Mouse (Mus musculus): ENCODE measurements around the gene Eif4g2. TPM values are rescaled to one million over a fixed set of nuclear protein-coding genes. Genes with fewer than 3 reads are reported as not detected.

The Eif4g2 gene
- polyA plus RNA-seq (2014; fragmentation: Nextera tagmentation; extraction: Ambion mirVana): 669 and 674 TPM in 2 replicates

- H3K4me3 ChIP-seq (ENCODE audit: control insufficient read depth in 1 of 2, insufficient read depth in 1 of 2, low read depth in 1 of 2, low read length in 2 of 2): peak within 1 kb of the TSS; percentile 74 to 92
- peak within 1 kb of the TSS; percentile 99 for H3K27ac ChIP-seq (replicated peaks in 1 of 2; ENCODE audit: control insufficient read depth in 1 of 2, insufficient read depth in 1 of 2, low read depth in 2 of 2, low read length in 2 of 2)
- peak within 1 kb of the TSS; percentile 81 for H3K4me2 ChIP-seq (ENCODE audit: low read length)
- peak; percentile 99 for ATAC-seq (ENCODE audit: insufficient number of reproducible peaks, insufficient read depth, low FRiP score, low read depth)
- WGBS: under 1% methylated on average over 69 of the region's 70 CpGs
- peaks cover 0 to 24% of the 10 kb centered on the region in 2 experiments; a peak in 2 of 4 replicates for H3K4me1 ChIP-seq (ENCODE audit: control insufficient read depth in 2 of 2, insufficient read depth in 2 of 2, low read length in 2 of 2)
- H3K9ac ChIP-seq (ENCODE audit: low read length): peak within 1 kb of the TSS; percentile 95
- peaks cover 35% of the 10 kb centered on the region for H3K36me3 ChIP-seq (ENCODE audit: control insufficient read depth, insufficient read depth, low read length)
- no peaks in the 10 kb centered on the region for H3K9me3 ChIP-seq (ENCODE audit: control insufficient read depth, low read length)
- H3K27me3 ChIP-seq (ENCODE audit: control insufficient read depth, insufficient read depth, low read length): no peaks in the 10 kb centered on the region
Observed at GRCm38 (mm10) chr7:111082822-111083732, at the start of gene Eif4g2. TSS of gene Eif4g2 (minus strand) at chr7:111083030.

DNA sequence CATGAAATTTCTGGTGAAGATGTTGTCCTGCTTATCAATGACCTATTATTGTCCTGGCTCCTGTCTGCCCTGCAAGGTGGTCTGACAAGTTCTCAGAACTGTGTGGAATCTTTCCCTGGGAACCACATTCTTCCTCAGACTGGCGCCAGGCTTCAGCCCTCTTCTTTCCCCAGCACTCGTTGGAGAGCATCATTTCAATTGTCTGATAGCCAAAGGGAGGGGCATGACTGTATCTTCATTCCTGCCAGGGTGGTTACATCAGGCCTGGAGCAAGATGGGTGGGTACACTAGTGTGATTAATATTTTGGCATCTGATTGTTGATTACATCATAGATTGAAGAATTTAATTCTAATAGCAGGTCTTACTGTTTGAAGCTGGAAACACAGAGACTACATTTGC, 49.8 kb upstream of the Eif4g2 start:
- WGBS: 37% methylated on average over 2 of the region's 2 CpGs
- Histone ChIP-seq H3K4me2 (ENCODE audit: low read length) (no peak overlapping the region), H3K36me3 (ENCODE audit: control insufficient read depth, insufficient read depth, low read length) (no peaks in the 10 kb centered on the region), H3K9me3 (ENCODE audit: control insufficient read depth, low read length) (no peaks in the 10 kb centered on the region), H3K27ac (replicated peaks in 1 of 2; ENCODE audit: control insufficient read depth in 1 of 2, insufficient read depth in 1 of 2, low read depth in 2 of 2, low read length in 2 of 2) (no peak overlapping the region), H3K9ac (ENCODE audit: low read length) (no peak overlapping the region), H3K4me1 (ENCODE audit: control insufficient read depth in 2 of 2, insufficient read depth in 2 of 2, low read length in 2 of 2) (peaks cover 5 to 14% of the 10 kb centered on the region in 2 experiments), H3K27me3 (ENCODE audit: control insufficient read depth, insufficient read depth, low read length) (no peaks in the 10 kb centered on the region), H3K4me3 (ENCODE audit: control insufficient read depth in 1 of 2, insufficient read depth in 1 of 2, low read depth in 1 of 2, low read length in 2 of 2) (no peak overlapping the region)
- ATAC-seq (ENCODE audit: insufficient number of reproducible peaks, insufficient read depth, low FRiP score, low read depth): no peak

GRCm38 (mm10) chr7:111126636-111127395, 44.0 kb upstream of the Eif4g2 start:
- ATAC-seq (ENCODE audit: insufficient number of reproducible peaks, insufficient read depth, low FRiP score, low read depth): no peak
- Histone ChIP-seq H3K9me3 (ENCODE audit: control insufficient read depth, low read length) (no peaks in the 10 kb centered on the region), H3K27me3 (ENCODE audit: control insufficient read depth, insufficient read depth, low read length) (no peaks in the 10 kb centered on the region), H3K4me3 (ENCODE audit: control insufficient read depth in 1 of 2, insufficient read depth in 1 of 2, low read depth in 1 of 2, low read length in 2 of 2) (no peak overlapping the region), H3K27ac (replicated peaks in 1 of 2; ENCODE audit: control insufficient read depth in 1 of 2, insufficient read depth in 1 of 2, low read depth in 2 of 2, low read length in 2 of 2) (no peak overlapping the region), H3K9ac (ENCODE audit: low read length) (no peak overlapping the region), H3K36me3 (ENCODE audit: control insufficient read depth, insufficient read depth, low read length) (no peaks in the 10 kb centered on the region), H3K4me2 (ENCODE audit: low read length) (no peak overlapping the region), H3K4me1 (ENCODE audit: control insufficient read depth in 2 of 2, insufficient read depth in 2 of 2, low read length in 2 of 2) (peaks cover 3 to 4% of the 10 kb centered on the region in 2 experiments)
- 68% methylated on average over 3 of the region's 3 CpGs for WGBS

DNA sequence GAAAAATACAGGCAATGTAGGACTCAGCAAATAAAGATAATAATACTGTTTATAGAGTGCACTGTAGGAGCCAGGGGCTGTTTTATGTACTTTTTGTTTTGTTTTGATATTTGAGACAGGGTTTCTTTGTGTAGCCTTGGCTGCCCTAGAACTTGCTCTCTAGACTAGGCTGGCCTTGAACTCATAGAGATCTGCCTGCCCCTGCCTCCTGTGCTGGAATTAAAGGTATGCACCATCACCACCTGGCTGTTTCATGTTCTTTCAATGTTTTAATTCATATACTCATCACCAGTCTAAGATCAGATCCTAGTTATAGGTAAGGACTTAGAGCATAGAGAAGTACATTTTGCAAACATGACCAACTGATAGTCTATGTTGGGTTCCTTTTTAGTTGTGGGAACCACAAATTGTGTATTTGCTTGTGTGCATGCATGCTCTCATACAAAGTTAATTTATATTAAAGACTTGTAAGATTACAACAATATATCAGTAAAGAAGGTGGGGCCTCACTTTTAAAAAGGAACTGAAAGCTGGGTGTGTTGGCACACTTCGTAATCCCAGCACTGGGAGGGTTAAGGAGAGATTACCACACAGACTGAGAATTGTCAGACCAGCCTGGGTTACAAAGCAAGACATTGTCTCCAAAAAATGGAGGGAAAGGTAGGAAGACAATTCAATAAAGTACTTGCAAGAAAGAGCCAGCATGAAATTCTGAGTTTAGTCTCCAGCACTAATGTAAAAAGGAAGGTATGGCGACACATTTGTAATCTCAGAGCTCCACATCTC, 41.1 kb upstream of the Eif4g2 start:
- Histone ChIP-seq H3K4me1 (ENCODE audit: control insufficient read depth in 2 of 2, insufficient read depth in 2 of 2, low read length in 2 of 2) (peaks cover 3 to 10% of the 10 kb centered on the region in 2 experiments), H3K4me3 (ENCODE audit: control insufficient read depth in 1 of 2, insufficient read depth in 1 of 2, low read depth in 1 of 2, low read length in 2 of 2) (no peak overlapping the region), H3K9me3 (ENCODE audit: control insufficient read depth, low read length) (no peaks in the 10 kb centered on the region), H3K27ac (replicated peaks in 1 of 2; ENCODE audit: control insufficient read depth in 1 of 2, insufficient read depth in 1 of 2, low read depth in 2 of 2, low read length in 2 of 2) (no peak overlapping the region), H3K4me2 (ENCODE audit: low read length) (no peak overlapping the region), H3K9ac (ENCODE audit: low read length) (no peak overlapping the region), H3K27me3 (ENCODE audit: control insufficient read depth, insufficient read depth, low read length) (no peaks in the 10 kb centered on the region), H3K36me3 (ENCODE audit: control insufficient read depth, insufficient read depth, low read length) (peaks cover 3% of the 10 kb centered on the region; the same call in 1 of the 2 replicates)
- ATAC-seq (ENCODE audit: insufficient number of reproducible peaks, insufficient read depth, low FRiP score, low read depth): no peak
- 86% methylated on average over 2 of the region's 2 CpGs for WGBS

DNA sequence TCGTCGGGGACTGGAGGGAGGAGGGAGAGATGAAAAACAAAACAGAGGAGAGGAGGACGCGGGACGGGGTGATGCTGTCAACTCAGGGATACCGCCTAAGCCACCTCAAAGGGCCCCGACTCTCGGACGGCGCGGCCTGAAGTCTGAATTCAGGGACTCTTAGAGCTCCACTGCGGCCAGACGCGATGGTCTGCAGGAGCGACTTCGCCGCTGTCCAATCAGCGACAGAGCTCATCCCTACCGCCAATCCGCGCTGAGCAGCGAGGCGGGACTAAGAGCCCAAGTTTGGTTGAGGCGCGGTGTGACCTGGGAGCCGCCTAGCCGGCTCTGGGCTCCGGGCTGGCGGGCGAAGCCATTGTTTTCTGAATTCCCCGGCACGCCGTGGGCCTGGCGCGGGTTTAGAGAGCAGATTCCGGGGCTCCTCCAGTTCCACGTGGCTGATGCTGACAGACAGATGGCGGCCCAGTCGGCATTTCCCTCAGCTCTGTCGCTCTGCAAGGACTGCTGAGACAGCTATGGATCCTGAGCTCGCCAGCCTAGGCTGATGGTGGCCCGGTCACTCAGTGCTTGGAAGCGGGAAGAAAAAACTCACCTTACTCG, 39.8 kb upstream of the Eif4g2 start:
- Histone ChIP-seq H3K36me3 (ENCODE audit: control insufficient read depth, insufficient read depth, low read length) (peaks cover 15% of the 10 kb centered on the region), H3K4me1 (ENCODE audit: control insufficient read depth in 2 of 2, insufficient read depth in 2 of 2, low read length in 2 of 2) (peaks cover 3 to 10% of the 10 kb centered on the region in 2 experiments), H3K9ac (ENCODE audit: low read length) (peak overlapping the region; percentile 79), H3K4me3 (ENCODE audit: control insufficient read depth in 1 of 2, insufficient read depth in 1 of 2, low read depth in 1 of 2, low read length in 2 of 2) (peak overlapping the region; percentile 50 to 73), H3K4me2 (ENCODE audit: low read length) (peak overlapping the region; percentile 87), H3K9me3 (ENCODE audit: control insufficient read depth, low read length) (no peaks in the 10 kb centered on the region), H3K27ac (replicated peaks in 1 of 2; ENCODE audit: control insufficient read depth in 1 of 2, insufficient read depth in 1 of 2, low read depth in 2 of 2, low read length in 2 of 2) (peak overlapping the region; percentile 88 to 99), H3K27me3 (ENCODE audit: control insufficient read depth, insufficient read depth, low read length) (no peaks in the 10 kb centered on the region)
- peak; percentile 99 for ATAC-seq (ENCODE audit: insufficient number of reproducible peaks, insufficient read depth, low FRiP score, low read depth)
- under 1% methylated on average over 44 of the region's 44 CpGs for WGBS

GRCm38 (mm10) chr7:111122084-111122530, 39.3 kb upstream of the Eif4g2 start:
- Histone ChIP-seq H3K4me2 (ENCODE audit: low read length) (peak overlapping the region; percentile 87), H3K4me3 (ENCODE audit: control insufficient read depth in 1 of 2, insufficient read depth in 1 of 2, low read depth in 1 of 2, low read length in 2 of 2) (peak overlapping the region; percentile 49 to 73), H3K9me3 (ENCODE audit: control insufficient read depth, low read length) (no peaks in the 10 kb centered on the region), H3K9ac (ENCODE audit: low read length) (peak overlapping the region; percentile 79), H3K36me3 (ENCODE audit: control insufficient read depth, insufficient read depth, low read length) (peaks cover 16% of the 10 kb centered on the region), H3K27ac (replicated peaks in 1 of 2; ENCODE audit: control insufficient read depth in 1 of 2, insufficient read depth in 1 of 2, low read depth in 2 of 2, low read length in 2 of 2) (peak overlapping the region; percentile 85 to 99), H3K4me1 (ENCODE audit: control insufficient read depth in 2 of 2, insufficient read depth in 2 of 2, low read length in 2 of 2) (peaks cover 3 to 10% of the 10 kb centered on the region in 2 experiments), H3K27me3 (ENCODE audit: control insufficient read depth, insufficient read depth, low read length) (no peaks in the 10 kb centered on the region)
- peak; percentile 85 for ATAC-seq (ENCODE audit: insufficient number of reproducible peaks, insufficient read depth, low FRiP score, low read depth)
- under 1% methylated on average over 34 of the region's 34 CpGs for WGBS
